Mouse (Mus musculus) cerebellum, postnatal 4 days (tissue): ENCODE measurements at regions not wholly inside any gene's neighbourhood (a gene's known extent, or its start where the extent isn't known, plus 50 kb on each side); places are given as distances from the start of the nearest gene placed in this dataset.
A peak's percentile ranks its signal among the peaks of the same experiment; 100 is the strongest.

Source experiments
- DNase-seq, 2 experiments: peaks; one replicate each; pipeline ENCODE4 v3.0.0; 2022; ENCODE audit warnings: low spot score in 2 of 2, mixed read lengths in 1 of 2

- DNase-seq: no peak
Measured at GRCm38 (mm10) chr19:36681056-36681455, 55.4 kb downstream of the Ppp1r3c start.

- no peak for DNase-seq
Measured at GRCm38 (mm10) chr19:36680322-36680721, 56.1 kb downstream of the Ppp1r3c start.

- peak in 1 of 2 experiments; percentile 25 for DNase-seq
Measured at GRCm38 (mm10) chr19:36679028-36679820, 57.2 kb downstream of the Ppp1r3c start.

- DNase-seq: no peak
Measured at GRCm38 (mm10) chr19:36678382-36679027, 57.9 kb downstream of the Ppp1r3c start.

GRCm38 (mm10) chr19:36677101-36678081, 59.1 kb downstream of the Ppp1r3c start:
- no peak for DNase-seq

GRCm38 (mm10) chr19:36674946-36675345, 61.5 kb downstream of the Ppp1r3c start:
- no peak for DNase-seq

GRCm38 (mm10) chr19:36670813-36671212, 65.6 kb downstream of the Ppp1r3c start:
- no peak for DNase-seq
